Mouse (Mus musculus) limb, embryonic 14.5 days (tissue): ENCODE measurements around the gene Olfr615. TPM values are rescaled to one million over a fixed set of nuclear protein-coding genes. Genes with fewer than 3 reads are reported as not detected.

Source experiments
- ATAC-seq: fragments of 200-750 bp; cut with Nextera tagmentation; 2 replicates; pipeline ENCODE4 v1.8.0; 2017; ENCODE audit warnings: low read depth, moderate number of reproducible peaks, moderate TSS enrichment; ENCODE audit not compliant: low FRiP score
- DNase-seq: peaks from one replicate; pipeline ENCODE4 v3.0.0-alpha.2; 2015; ENCODE audit warnings: low spot score
- H3K27ac ChIP-seq: fragments of 300-500 bp; sonication (generic); replicated peaks from 2 replicates; pipeline ENCODE4 v1.5.1; 2014; ENCODE audit warnings: low read depth, mild to moderate bottlenecking, low read length, moderate library complexity, mixed read lengths
- H3K27me3 ChIP-seq: fragments of 300-500 bp; sonication (generic); 2 replicates; pipeline ENCODE4 v1.6.1; 2014; ENCODE audit warnings: low read length, mixed read lengths; ENCODE audit not compliant: control insufficient read depth, insufficient read depth
- H3K36me3 ChIP-seq: fragments of 300-500 bp; sonication (generic); 2 replicates; pipeline ENCODE4 v1.6.1; 2014; ENCODE audit warnings: mild to moderate bottlenecking, low read length, moderate library complexity, mixed read lengths; ENCODE audit not compliant: control insufficient read depth, insufficient read depth
- H3K4me1 ChIP-seq: fragments of 300-500 bp; sonication (generic); 2 replicates; pipeline ENCODE4 v1.6.1; 2014; ENCODE audit warnings: antibody characterized with exemption, low read length, mixed read lengths; ENCODE audit not compliant: control insufficient read depth, insufficient read depth
- H3K4me2 ChIP-seq: fragments of 300-500 bp; sonication (generic); replicated peaks from 2 replicates; pipeline ENCODE4 v1.6.1; 2014; ENCODE audit warnings: low read depth, mild to moderate bottlenecking, low read length, moderate library complexity; ENCODE audit not compliant: severe bottlenecking
- H3K4me3 ChIP-seq: fragments of 300-500 bp; sonication (generic); replicated peaks from 2 replicates; pipeline ENCODE4 v1.5.1; 2014; ENCODE audit warnings: low read length
- H3K9ac ChIP-seq: fragments of 300-500 bp; sonication (generic); 2 replicates; pipeline ENCODE4 v1.6.1; 2014; ENCODE audit warnings: mild to moderate bottlenecking, low read depth, low read length, moderate library complexity; ENCODE audit not compliant: severe bottlenecking
- H3K9me3 ChIP-seq: fragments of 300-500 bp; sonication (generic); 2 replicates; pipeline ENCODE4 v1.6.1; 2016; ENCODE audit warnings: low read length; ENCODE audit not compliant: control insufficient read depth
- POLR2A ChIP-seq: fragments of 200-500 bp; IDR thresholded peaks from 2 replicates; pipeline ENCODE4 v1.8.0; 2012; ENCODE audit warnings: inconsistent platforms, mild to moderate bottlenecking, moderate library complexity, borderline replicate concordance; ENCODE audit not compliant: insufficient read depth, insufficient read length; ENCODE audit errors: extremely low read depth
- WGBS: fragments of 180-500 bp; shearing (Covaris S2); extraction: QIAGEN DNeasy Blood & Tissue Kit; methylation state at CpG from one replicate; pipeline ENCODE4 v1.1.7; 2014; 5-methylcytosine and 5-hydroxymethylcytosine counted together
- microRNA-seq: library from miRNA; unstranded; fragments of <30 nt; microRNA quantifications from one replicate; pipeline ENCODE4, GENCODE M21; 2016
- polyA plus RNA-seq, 2 experiments: library from polyadenylated mRNA; depleted of rRNA in 1 of 2; stranded (reverse) in 1 of 2; unstranded in 1 of 2; fragments of >200 nt; fragmentation: Nextera tagmentation in 1 of 2; extraction: Ambion mirVana in 1 of 2; gene quantifications; 2 replicates each; pipeline versions ENCODE4 v1.2.1 to v1.2.3; 2012 to 2014

Olfr615 gene
- polyA plus RNA-seq, 2 experiments = not detected

DNA sequence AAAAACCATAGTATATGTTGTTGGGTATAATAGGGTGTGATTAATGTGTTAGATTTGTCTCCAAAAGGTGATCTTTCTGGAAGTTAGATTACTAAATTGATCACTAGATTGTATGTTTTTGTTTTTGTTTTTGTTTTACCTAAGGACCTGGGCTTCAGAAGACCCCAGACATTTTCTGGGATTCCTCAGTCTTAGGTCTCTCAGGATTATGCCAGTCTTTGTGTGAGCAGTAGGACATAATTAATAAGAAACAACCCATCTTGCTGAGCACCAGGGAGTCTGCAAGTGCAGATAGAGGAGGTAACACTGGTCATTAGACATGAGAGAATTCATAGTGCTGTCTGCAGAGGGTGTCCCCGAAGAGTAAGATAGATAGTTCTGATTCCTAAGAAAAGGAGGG is 16.9 kb downstream of the Olfr615 start, which contains the start of gene Olfr617:
Gene Olfr617, plus strand, starts transcription at position 301 of the 400 bp plus-strand sequence.
- no peak within 1 kb of the TSS for H3K4me2 ChIP-seq
- no peak for ATAC-seq
- no peaks in the 10 kb centered on the region for H3K36me3 ChIP-seq
- no peaks in the 10 kb centered on the region for H3K4me1 ChIP-seq
- TF ChIP-seq POLR2A = no peak
- H3K27ac ChIP-seq = no peak within 1 kb of the TSS
- no peaks in the 10 kb centered on the region for H3K9me3 ChIP-seq
- no peak within 1 kb of the TSS for H3K9ac ChIP-seq
- WGBS = 73% methylated on average over 1 of the region's 1 CpGs
- DNase-seq = no peak
- H3K27me3 ChIP-seq = no peaks in the 10 kb centered on the region
- no peak within 1 kb of the TSS for H3K4me3 ChIP-seq

DNA sequence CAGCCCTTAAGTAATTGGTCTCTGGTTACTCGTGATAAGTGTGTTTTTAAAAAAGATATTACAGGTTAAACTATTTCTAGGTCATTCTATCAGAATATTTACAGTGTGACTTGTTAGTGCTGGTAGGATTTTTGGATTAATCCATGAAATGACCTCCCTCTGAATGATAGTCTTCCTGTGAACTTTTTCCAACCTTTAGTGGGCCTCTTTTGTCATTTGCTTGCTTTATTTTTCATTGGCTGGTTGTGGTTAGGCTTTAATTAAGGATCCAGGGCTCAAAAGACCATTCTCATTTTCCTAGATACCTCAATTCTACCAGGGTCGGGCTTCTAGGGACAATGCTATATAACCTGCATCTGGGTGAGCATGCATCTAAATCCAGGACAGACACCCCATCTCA is 33.9 kb downstream of the Olfr615 start, which contains the start of gene Olfr618:
Gene Olfr618, plus strand, starts transcription at position 301 of the 400 bp plus-strand sequence.
- Histone ChIP-seq H3K9me3 (no peaks in the 10 kb centered on the region), H3K27ac (no peak within 1 kb of the TSS), H3K4me1 (no peaks in the 10 kb centered on the region), H3K9ac (no peak within 1 kb of the TSS), H3K4me3 (no peak within 1 kb of the TSS), H3K27me3 (no peaks in the 10 kb centered on the region), H3K36me3 (no peaks in the 10 kb centered on the region), H3K4me2 (no peak within 1 kb of the TSS)
- no peak for TF ChIP-seq POLR2A
- DNase-seq = no peak
- 57% methylated on average over 2 of the region's 2 CpGs for WGBS
- no peak for ATAC-seq

DNA sequence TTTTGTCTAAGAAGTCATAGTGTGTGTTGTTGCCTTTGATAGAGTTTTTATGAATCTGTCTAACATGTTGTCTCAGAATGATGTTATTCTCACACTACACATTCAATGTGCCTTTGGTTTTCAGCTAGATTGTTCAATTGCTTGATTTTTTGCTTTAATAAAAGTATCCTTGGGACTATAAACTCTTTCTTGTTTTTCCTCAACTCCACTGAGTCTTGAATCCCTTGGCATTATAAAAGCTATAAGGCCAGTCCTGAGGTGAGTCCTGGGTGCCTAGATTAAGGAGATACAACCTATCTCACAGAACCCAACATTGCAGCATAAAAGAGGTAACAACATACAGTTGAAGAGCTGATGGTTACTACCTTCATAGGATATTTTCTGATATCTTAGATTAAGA is 44.4 kb downstream of the Olfr615 start, which contains the start of gene Olfr619:
Gene Olfr619, plus strand, starts transcription at position 301 of the 400 bp plus-strand sequence.
- no peaks in the 10 kb centered on the region for H3K4me1 ChIP-seq
- no peaks in the 10 kb centered on the region for H3K27me3 ChIP-seq
- H3K4me2 ChIP-seq = no peak within 1 kb of the TSS
- H3K4me3 ChIP-seq = no peak within 1 kb of the TSS
- H3K9me3 ChIP-seq = no peaks in the 10 kb centered on the region
- H3K9ac ChIP-seq = no peak within 1 kb of the TSS
- no peak for DNase-seq
- ATAC-seq = no peak
- no peak for TF ChIP-seq POLR2A
- no peaks in the 10 kb centered on the region for H3K36me3 ChIP-seq
- no peak within 1 kb of the TSS for H3K27ac ChIP-seq

DNA sequence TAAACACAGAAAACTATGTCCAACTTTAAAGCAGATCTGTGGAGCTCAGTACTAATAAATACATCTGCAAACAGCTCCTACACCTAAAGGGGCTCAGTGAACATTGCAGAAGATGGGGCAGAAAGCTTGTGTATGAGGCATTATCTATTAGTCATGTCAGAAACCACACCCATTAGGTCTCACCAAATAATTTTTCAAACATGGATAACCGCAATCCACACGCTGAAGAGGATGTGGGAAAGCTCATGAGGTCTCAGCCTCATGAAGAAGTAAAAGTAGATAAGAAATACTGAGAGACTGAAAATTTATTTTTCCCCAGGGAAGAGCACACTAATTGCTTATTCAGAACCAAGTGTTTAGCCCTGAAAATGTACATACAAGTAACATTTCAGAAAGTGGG is 51.5 kb downstream of the Olfr615 start:
- H3K4me3 ChIP-seq = no peak overlapping the region
- DNase-seq = no peak
- TF ChIP-seq POLR2A = no peak
- no peak overlapping the region for H3K27ac ChIP-seq
- 85% methylated on average over 2 of the region's 2 CpGs for WGBS
- no peaks in the 10 kb centered on the region for H3K9me3 ChIP-seq
- H3K27me3 ChIP-seq = no peaks in the 10 kb centered on the region
- H3K36me3 ChIP-seq = no peaks in the 10 kb centered on the region
- no peak overlapping the region for H3K9ac ChIP-seq
- H3K4me2 ChIP-seq = no peak overlapping the region
- H3K4me1 ChIP-seq = no peaks in the 10 kb centered on the region
- no peak for ATAC-seq

DNA sequence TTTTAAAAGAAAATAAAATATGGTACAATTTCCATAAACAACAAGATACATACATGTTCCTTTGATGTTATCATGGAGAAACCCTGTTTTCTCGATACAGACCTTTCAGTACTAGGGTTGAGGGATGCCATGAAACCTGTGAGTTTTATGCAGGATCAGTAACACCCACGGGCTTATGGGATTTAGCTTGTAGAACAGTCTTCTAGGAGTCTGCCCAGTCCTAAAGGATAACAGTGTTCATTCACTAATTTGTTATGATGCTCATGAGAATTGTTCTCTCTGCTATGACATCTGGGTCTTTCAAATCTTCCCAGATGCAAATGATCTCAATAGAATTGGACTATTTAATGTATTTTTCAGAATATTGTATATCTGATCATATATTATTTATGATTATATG is 56.6 kb downstream of the Olfr615 start, which contains the start of gene Olfr620:
Gene Olfr620, minus strand, starts transcription at position 101 of the 400 bp plus-strand sequence.
- H3K27me3 ChIP-seq = no peaks in the 10 kb centered on the region
- no peak within 1 kb of the TSS for H3K4me3 ChIP-seq
- H3K4me1 ChIP-seq = no peaks in the 10 kb centered on the region
- ATAC-seq (no peak), DNase-seq (no peak)
- no peaks in the 10 kb centered on the region for H3K36me3 ChIP-seq
- no peak for TF ChIP-seq POLR2A
- H3K9ac ChIP-seq = no peak within 1 kb of the TSS
- H3K9me3 ChIP-seq = no peaks in the 10 kb centered on the region
- H3K27ac ChIP-seq = no peak within 1 kb of the TSS
- 72% methylated on average over 2 of the region's 2 CpGs for WGBS
- no peak within 1 kb of the TSS for H3K4me2 ChIP-seq

Small RNAs within 50 kb of the gene (microRNA-seq; reads per million reads assigned to microRNA genes)
- gene Gm26506 = not detected

Other genes with a start within 250 kb of the Olfr615 start
Only the 30 nearest of the 32 such genes appear.
- not detected in 2 replicates for gene Olfr598, start 232.5 kb upstream of the Olfr615 start, polyA plus RNA-seq (2012; rRNA removed)
- gene Olfr598, start 232.5 kb upstream of the Olfr615 start, polyA plus RNA-seq (2014; fragmentation: Nextera tagmentation; extraction: Ambion mirVana) = not detected in 2 replicates
- not detected in 2 replicates for gene Olfr599, start 220.2 kb upstream of the Olfr615 start, polyA plus RNA-seq (2012; rRNA removed)
- gene Olfr599, start 220.2 kb upstream of the Olfr615 start, polyA plus RNA-seq (2014; fragmentation: Nextera tagmentation; extraction: Ambion mirVana) = not detected in 2 replicates
- gene Olfr600, start 206.4 kb upstream of the Olfr615 start, polyA plus RNA-seq (2012; rRNA removed) = not detected in 2 replicates
- gene Olfr600, start 206.4 kb upstream of the Olfr615 start, polyA plus RNA-seq (2014; fragmentation: Nextera tagmentation; extraction: Ambion mirVana) = not detected in 2 replicates
- gene Olfr601, start 193.4 kb upstream of the Olfr615 start, polyA plus RNA-seq (2012; rRNA removed) = not detected in 2 replicates
- not detected in 2 replicates for gene Olfr601, start 193.4 kb upstream of the Olfr615 start, polyA plus RNA-seq (2014; fragmentation: Nextera tagmentation; extraction: Ambion mirVana)
- gene Olfr603, start 169.9 kb upstream of the Olfr615 start, polyA plus RNA-seq (2012; rRNA removed) = not detected in 2 replicates
- not detected in 2 replicates for gene Olfr603, start 169.9 kb upstream of the Olfr615 start, polyA plus RNA-seq (2014; fragmentation: Nextera tagmentation; extraction: Ambion mirVana)
- not detected in 2 replicates for gene Usp17lc, start 141.0 kb upstream of the Olfr615 start, polyA plus RNA-seq (2012; rRNA removed)
- gene Usp17lc, start 141.0 kb upstream of the Olfr615 start, polyA plus RNA-seq (2014; fragmentation: Nextera tagmentation; extraction: Ambion mirVana) = not detected in 2 replicates
- not detected in 2 replicates for gene Olfr605, start 110.6 kb upstream of the Olfr615 start, polyA plus RNA-seq (2012; rRNA removed)
- gene Olfr605, start 110.6 kb upstream of the Olfr615 start, polyA plus RNA-seq (2014; fragmentation: Nextera tagmentation; extraction: Ambion mirVana) = not detected in 2 replicates
- gene Olfr606, start 107.0 kb upstream of the Olfr615 start, polyA plus RNA-seq (2012; rRNA removed) = not detected in 2 replicates
- gene Olfr606, start 107.0 kb upstream of the Olfr615 start, polyA plus RNA-seq (2014; fragmentation: Nextera tagmentation; extraction: Ambion mirVana) = not detected in 2 replicates
- not detected in 2 replicates for gene Olfr607, start 91.9 kb upstream of the Olfr615 start, polyA plus RNA-seq (2012; rRNA removed)
- not detected in 2 replicates for gene Olfr607, start 91.9 kb upstream of the Olfr615 start, polyA plus RNA-seq (2014; fragmentation: Nextera tagmentation; extraction: Ambion mirVana)
- gene Olfr608, start 86.2 kb upstream of the Olfr615 start, polyA plus RNA-seq (2012; rRNA removed) = not detected in 2 replicates
- gene Olfr608, start 86.2 kb upstream of the Olfr615 start, polyA plus RNA-seq (2014; fragmentation: Nextera tagmentation; extraction: Ambion mirVana) = not detected in 2 replicates
- gene Olfr609, start 58.0 kb upstream of the Olfr615 start, polyA plus RNA-seq (2012; rRNA removed) = not detected in 2 replicates
- not detected in 2 replicates for gene Olfr609, start 58.0 kb upstream of the Olfr615 start, polyA plus RNA-seq (2014; fragmentation: Nextera tagmentation; extraction: Ambion mirVana)
- not detected in 2 replicates for gene Olfr610, start 44.0 kb upstream of the Olfr615 start, polyA plus RNA-seq (2012; rRNA removed)
- not detected in 2 replicates for gene Olfr610, start 44.0 kb upstream of the Olfr615 start, polyA plus RNA-seq (2014; fragmentation: Nextera tagmentation; extraction: Ambion mirVana)
- not detected in 2 replicates for gene Olfr611, start 35.2 kb upstream of the Olfr615 start, polyA plus RNA-seq (2012; rRNA removed)
- gene Olfr611, start 35.2 kb upstream of the Olfr615 start, polyA plus RNA-seq (2014; fragmentation: Nextera tagmentation; extraction: Ambion mirVana) = not detected in 2 replicates
- not detected in 2 replicates for gene Olfr612, start 13.4 kb upstream of the Olfr615 start, polyA plus RNA-seq (2012; rRNA removed)
- not detected in 2 replicates for gene Olfr612, start 13.4 kb upstream of the Olfr615 start, polyA plus RNA-seq (2014; fragmentation: Nextera tagmentation; extraction: Ambion mirVana)
- not detected in 2 replicates for gene Olfr613, start 8.0 kb upstream of the Olfr615 start, polyA plus RNA-seq (2012; rRNA removed)
- not detected in 2 replicates for gene Olfr613, start 8.0 kb upstream of the Olfr615 start, polyA plus RNA-seq (2014; fragmentation: Nextera tagmentation; extraction: Ambion mirVana)
- gene Olfr616, start 13.1 kb downstream of the Olfr615 start, polyA plus RNA-seq (2012; rRNA removed) = not detected in 2 replicates
- not detected in 2 replicates for gene Olfr616, start 13.1 kb downstream of the Olfr615 start, polyA plus RNA-seq (2014; fragmentation: Nextera tagmentation; extraction: Ambion mirVana)
- not detected in 2 replicates for gene Olfr617, start 17.0 kb downstream of the Olfr615 start, polyA plus RNA-seq (2012; rRNA removed)
- gene Olfr617, start 17.0 kb downstream of the Olfr615 start, polyA plus RNA-seq (2014; fragmentation: Nextera tagmentation; extraction: Ambion mirVana) = not detected in 2 replicates
- not detected in 2 replicates for gene Olfr618, start 34.0 kb downstream of the Olfr615 start, polyA plus RNA-seq (2012; rRNA removed)
- not detected in 2 replicates for gene Olfr618, start 34.0 kb downstream of the Olfr615 start, polyA plus RNA-seq (2014; fragmentation: Nextera tagmentation; extraction: Ambion mirVana)
- gene Olfr619, start 44.5 kb downstream of the Olfr615 start, polyA plus RNA-seq (2012; rRNA removed) = not detected in 2 replicates
- not detected in 2 replicates for gene Olfr619, start 44.5 kb downstream of the Olfr615 start, polyA plus RNA-seq (2014; fragmentation: Nextera tagmentation; extraction: Ambion mirVana)
- gene Olfr620, start 56.5 kb downstream of the Olfr615 start, polyA plus RNA-seq (2012; rRNA removed) = not detected in 2 replicates
- not detected in 2 replicates for gene Olfr620, start 56.5 kb downstream of the Olfr615 start, polyA plus RNA-seq (2014; fragmentation: Nextera tagmentation; extraction: Ambion mirVana)
- not detected in 2 replicates for gene Olfr622, start 86.6 kb downstream of the Olfr615 start, polyA plus RNA-seq (2012; rRNA removed)
- not detected in 2 replicates for gene Olfr622, start 86.6 kb downstream of the Olfr615 start, polyA plus RNA-seq (2014; fragmentation: Nextera tagmentation; extraction: Ambion mirVana)
- not detected in 2 replicates for gene Olfr623, start 107.6 kb downstream of the Olfr615 start, polyA plus RNA-seq (2012; rRNA removed)
- not detected in 2 replicates for gene Olfr623, start 107.6 kb downstream of the Olfr615 start, polyA plus RNA-seq (2014; fragmentation: Nextera tagmentation; extraction: Ambion mirVana)
- 0.03 TPM in 1 of 2 replicates, not detected in the other for gene Olfr624, start 115.1 kb downstream of the Olfr615 start, polyA plus RNA-seq (2012; rRNA removed)
- 0.06 and 0.07 TPM in 2 replicates for gene Olfr624, start 115.1 kb downstream of the Olfr615 start, polyA plus RNA-seq (2014; fragmentation: Nextera tagmentation; extraction: Ambion mirVana)
- not detected in 2 replicates for gene Olfr625-ps1, start 126.6 kb downstream of the Olfr615 start, polyA plus RNA-seq (2012; rRNA removed)
- gene Olfr625-ps1, start 126.6 kb downstream of the Olfr615 start, polyA plus RNA-seq (2014; fragmentation: Nextera tagmentation; extraction: Ambion mirVana) = not detected in 2 replicates
- not detected in 2 replicates for gene Olfr243, start 158.6 kb downstream of the Olfr615 start, polyA plus RNA-seq (2012; rRNA removed)
- not detected in 2 replicates for gene Olfr243, start 158.6 kb downstream of the Olfr615 start, polyA plus RNA-seq (2014; fragmentation: Nextera tagmentation; extraction: Ambion mirVana)
- not detected in 2 replicates for gene Olfr628, start 174.3 kb downstream of the Olfr615 start, polyA plus RNA-seq (2012; rRNA removed)
- gene Olfr628, start 174.3 kb downstream of the Olfr615 start, polyA plus RNA-seq (2014; fragmentation: Nextera tagmentation; extraction: Ambion mirVana) = not detected in 2 replicates
- gene Olfr629, start 188.9 kb downstream of the Olfr615 start, polyA plus RNA-seq (2012; rRNA removed) = not detected in 2 replicates
- not detected in 2 replicates for gene Olfr629, start 188.9 kb downstream of the Olfr615 start, polyA plus RNA-seq (2014; fragmentation: Nextera tagmentation; extraction: Ambion mirVana)
- not detected in 2 replicates for gene Olfr630, start 201.3 kb downstream of the Olfr615 start, polyA plus RNA-seq (2012; rRNA removed)
- gene Olfr630, start 201.3 kb downstream of the Olfr615 start, polyA plus RNA-seq (2014; fragmentation: Nextera tagmentation; extraction: Ambion mirVana) = not detected in 2 replicates
- not detected in 2 replicates for gene Olfr69, start 215.5 kb downstream of the Olfr615 start, polyA plus RNA-seq (2012; rRNA removed)
- not detected in 2 replicates for gene Olfr69, start 215.5 kb downstream of the Olfr615 start, polyA plus RNA-seq (2014; fragmentation: Nextera tagmentation; extraction: Ambion mirVana)
- not detected in 2 replicates for gene Olfr68, start 223.6 kb downstream of the Olfr615 start, polyA plus RNA-seq (2012; rRNA removed)
- gene Olfr68, start 223.6 kb downstream of the Olfr615 start, polyA plus RNA-seq (2014; fragmentation: Nextera tagmentation; extraction: Ambion mirVana) = not detected in 2 replicates